Mouse (Mus musculus): ENCODE measurements around the gene Cd44.

DNA sequence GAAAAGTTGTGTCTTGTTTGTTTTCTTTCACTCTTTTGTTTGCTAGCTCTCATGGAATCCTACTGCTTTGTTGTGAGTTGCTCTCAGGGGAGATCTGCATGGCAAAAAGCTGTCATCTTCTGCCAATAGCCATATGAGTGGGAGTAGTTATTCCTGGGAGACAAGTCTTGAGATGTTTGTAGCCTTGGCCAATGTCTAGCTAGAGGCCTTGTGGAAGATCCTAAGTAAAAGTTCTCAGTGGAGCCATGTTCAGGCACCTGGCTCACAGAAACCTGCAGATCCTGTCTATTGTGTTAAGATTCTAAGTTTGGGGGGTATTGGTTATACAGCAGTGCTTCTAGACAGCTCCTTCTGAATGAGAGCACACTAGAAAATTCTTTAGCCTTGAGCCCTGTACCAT is 26.7 kb upstream of the Cd44 start:
- TF ChIP-seq USF1 (IDR thresholded peaks at IDR 0.05; ENCODE audit: low read depth) = no peak
- TF ChIP-seq CTCF (IDR thresholded peaks at IDR 0.05; ENCODE audit: control insufficient read depth, insufficient read depth, insufficient read length) = no peak
- TF ChIP-seq MAX (IDR thresholded peaks at IDR 0.05) = no peak
